Mouse (Mus musculus) layer of hippocampus, adult 18-20 months (tissue): Measurements from ENCODE around the gene Wdr24. TPM values are rescaled to one million over a fixed set of nuclear protein-coding genes. Genes with fewer than 3 reads are reported as not detected.

Experiments used
- DNase-seq, 2 experiments: peaks; one replicate each; pipeline ENCODE4 v3.0.0; 2022; ENCODE audit warnings: low spot score in 2 of 2
- long read RNA-seq: library from polyadenylated mRNA; stranded (forward); transcript quantifications from one replicate; pipeline ENCODE4 v2.0.0, GENCODE M21; 2021
- total RNA-seq, 2 experiments: library from RNA; stranded (reverse); gene quantifications; 2 replicates each; pipeline ENCODE4 v1.2.3; 2021

Wdr24 gene
- 10 to 100 TPM; 22.6 to 26.4 TPM for total RNA-seq
- long read RNA-seq, transcript Wdr24-201 (9 exons, 3,099 nt): major isoform, 18 of 30 reads
- long read RNA-seq, partial matches to known transcripts: 4 of 30 reads
- long read RNA-seq, other reads (novel, unspliced or antisense): 7 of 30 reads

GRCm38 (mm10) chr17:25823452-25823851, at the start of gene Wdr24:
Gene Wdr24, plus strand, starts transcription at chr17:25823627.
- DNase-seq: peak; percentile 75 to 91

GRCm38 (mm10) chr17:25775318-25776062, 47.9 kb upstream of the Wdr24 start:
- DNase-seq: no peak

DNA sequence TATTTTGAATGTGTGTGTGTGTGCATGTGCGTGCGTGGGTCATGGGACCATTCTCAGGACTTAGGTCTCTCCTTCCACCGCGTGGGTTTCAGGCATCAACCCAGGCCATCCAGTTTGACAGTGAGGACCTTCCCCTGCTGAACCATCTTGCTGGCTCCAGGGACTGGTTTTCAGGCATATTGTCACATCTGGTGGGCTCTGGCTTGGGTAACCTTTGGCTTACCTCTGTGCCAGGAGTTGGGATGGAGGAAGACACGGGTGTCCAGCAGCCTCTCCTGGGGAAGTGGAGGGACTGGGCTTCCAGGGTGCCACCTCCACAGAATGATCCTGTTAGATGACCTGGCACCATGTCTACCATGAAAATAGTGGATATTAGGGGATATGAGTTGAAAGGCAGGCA, 45.5 kb upstream of the Wdr24 start:
- DNase-seq: no peak

DNA sequence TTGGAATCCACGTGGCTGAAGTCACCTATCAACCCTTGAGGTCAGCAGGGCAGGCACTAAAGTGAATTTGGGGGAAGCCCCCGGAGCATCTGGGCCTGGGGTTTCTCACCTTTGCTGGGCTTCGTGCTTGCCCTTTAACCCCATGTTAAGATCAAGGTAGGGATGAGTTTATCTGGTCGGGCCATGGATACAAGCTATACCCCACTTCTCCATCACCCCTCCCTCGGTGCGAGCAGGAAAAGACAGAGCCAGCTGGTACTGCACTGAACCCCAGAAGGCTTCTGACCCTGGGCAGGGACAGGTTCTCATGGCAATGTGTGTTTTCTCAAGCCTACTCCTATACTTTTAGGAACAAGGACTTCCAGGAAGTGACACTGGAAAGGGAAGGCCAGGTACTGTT, 42.1 kb upstream of the Wdr24 start:
- no peak for DNase-seq

- DNase-seq: no peak
Observed at GRCm38 (mm10) chr17:25783086-25783485, 40.3 kb upstream of the Wdr24 start.

GRCm38 (mm10) chr17:25783861-25784574, 39.4 kb upstream of the Wdr24 start:
- DNase-seq: no peak

GRCm38 (mm10) chr17:25785281-25785745, 38.1 kb upstream of the Wdr24 start, which contains the start of gene Haghl:
Gene Haghl, minus strand, starts transcription at chr17:25785673.
- DNase-seq: peak; percentile 92 to 98

DNA sequence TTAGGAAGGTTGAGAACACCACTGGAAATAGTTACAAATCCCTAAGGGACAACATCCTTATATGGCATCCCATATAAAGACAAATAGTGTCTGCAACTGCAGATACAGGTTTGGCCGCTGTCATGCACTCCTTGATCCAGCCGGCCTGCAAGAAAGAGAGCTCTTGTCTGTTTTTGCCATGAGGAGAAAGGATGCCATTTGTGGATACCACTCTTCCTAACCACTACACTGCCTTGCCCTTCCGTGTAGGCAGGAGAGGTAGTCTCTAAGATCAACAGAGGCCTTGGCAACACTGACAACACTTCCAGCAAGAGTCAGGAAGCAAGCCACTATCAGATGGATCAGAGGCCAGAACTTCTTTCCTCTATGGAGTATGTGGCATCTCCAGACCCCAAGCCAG, 37.1 kb upstream of the Wdr24 start, which contains the start of gene Ccdc78:
TSS of gene Ccdc78 (plus strand) at position 301 of the 400 bp plus-strand sequence.
- DNase-seq: no peak

DNA sequence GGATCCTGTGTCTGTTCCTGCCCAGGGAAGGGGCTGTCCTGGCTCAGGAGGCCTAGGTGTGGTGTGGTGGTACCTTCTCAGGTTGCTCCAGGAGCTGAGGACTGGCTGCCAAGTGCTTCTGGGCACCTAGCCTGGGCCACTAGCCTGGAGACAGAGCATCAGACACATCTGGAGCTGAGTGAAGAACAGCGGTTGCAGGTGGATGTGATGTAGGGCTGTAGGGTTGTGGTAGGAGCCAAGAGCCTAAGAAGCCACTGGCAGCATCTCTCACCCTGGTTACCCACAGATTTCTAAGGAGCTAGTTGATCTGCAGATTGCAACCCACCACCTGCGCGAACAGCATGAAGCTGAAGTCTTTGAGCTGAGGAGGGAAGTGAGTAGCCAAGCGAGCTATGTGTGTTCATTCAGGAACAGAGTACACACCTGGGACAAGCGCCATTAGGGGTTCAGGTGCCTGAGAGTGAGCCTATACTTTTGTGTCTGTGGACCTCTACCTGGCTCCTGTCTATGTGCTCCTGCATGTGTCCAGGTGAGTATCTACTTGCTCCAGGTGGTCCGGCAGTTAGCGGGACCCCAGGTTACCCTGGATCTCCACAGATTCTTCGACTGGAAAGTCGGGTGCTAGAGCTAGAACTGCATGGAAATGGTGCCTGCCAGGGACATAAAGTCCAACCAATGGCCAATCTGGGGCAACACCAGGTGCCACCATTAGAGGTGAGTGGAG, 36.5 kb upstream of the Wdr24 start:
- DNase-seq: no peak

- no peak for DNase-seq
Observed at GRCm38 (mm10) chr17:25791320-25791842, 32.0 kb upstream of the Wdr24 start.

GRCm38 (mm10) chr17:25791843-25792527, 31.4 kb upstream of the Wdr24 start:
- DNase-seq: peak; percentile 72 to 83

GRCm38 (mm10) chr17:25792615-25793014, 30.8 kb upstream of the Wdr24 start, which contains the start of gene Fam173a:
Gene Fam173a, minus strand, starts transcription at chr17:25792901.
- DNase-seq: peak in 1 of 2 experiments; percentile 70

- no peak for DNase-seq
Observed at GRCm38 (mm10) chr17:25794197-25794596, 29.2 kb upstream of the Wdr24 start.

- DNase-seq: no peak
Observed at GRCm38 (mm10) chr17:25794998-25795397, 28.4 kb upstream of the Wdr24 start.

GRCm38 (mm10) chr17:25795609-25796092, 27.8 kb upstream of the Wdr24 start, which contains the start of gene AC134908.4:
Gene AC134908.4, minus strand, starts transcription at chr17:25795659.
- peak in 1 of 2 experiments; percentile 72 for DNase-seq

DNA sequence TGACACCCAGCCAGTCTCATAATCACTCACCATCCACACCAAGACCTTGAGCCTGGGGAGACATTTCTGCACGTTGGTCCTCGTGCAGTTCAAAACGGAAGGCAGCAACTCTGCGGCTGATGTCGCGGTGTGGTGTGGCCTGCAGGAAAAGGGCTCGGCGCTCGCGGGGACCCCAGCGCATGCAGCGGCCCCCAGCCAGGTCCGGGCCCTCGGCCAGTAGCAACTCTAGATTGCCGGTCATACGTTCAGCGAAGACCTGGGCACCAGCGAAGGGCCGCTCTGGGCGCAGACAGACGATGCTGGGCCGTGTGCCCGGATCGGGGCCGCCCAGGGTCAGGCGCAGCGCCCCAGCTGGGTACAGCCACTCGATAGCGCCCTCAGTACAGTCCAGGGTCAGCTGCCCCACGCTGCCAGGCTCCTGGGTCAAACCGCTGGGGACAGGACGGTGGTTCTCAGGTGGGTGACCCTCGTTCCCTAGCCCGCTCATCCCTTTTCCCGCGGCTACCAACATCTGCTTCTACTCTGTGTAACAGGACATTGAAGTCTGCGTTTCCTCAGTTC, 27.1 kb upstream of the Wdr24 start:
- DNase-seq: no peak

DNA sequence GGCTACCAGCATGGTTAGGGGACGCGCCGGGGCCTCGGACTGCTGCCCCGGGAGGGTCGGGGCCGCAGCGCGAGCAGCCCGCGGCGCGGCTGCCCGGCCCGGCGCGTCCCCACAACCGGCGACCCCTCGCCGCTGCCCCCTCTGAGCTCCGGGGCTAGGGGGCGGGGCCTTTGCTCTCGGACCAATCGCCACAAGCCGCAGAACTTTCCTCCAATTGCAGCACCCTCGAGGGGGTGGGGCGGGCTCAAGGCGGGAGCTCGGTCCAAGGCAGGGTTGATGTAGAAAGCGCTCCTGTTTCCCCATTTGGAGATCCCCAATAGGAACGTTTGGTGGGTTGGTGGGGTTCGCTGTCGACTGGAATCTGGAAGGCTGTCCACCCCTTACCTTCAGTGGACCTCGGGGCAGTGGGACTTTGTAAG, 26.5 kb upstream of the Wdr24 start, which contains the start of gene Metrn:
TSS of gene Metrn (minus strand) at position 186 of the 419 bp plus-strand sequence.
- DNase-seq: peak; percentile 67

- DNase-seq: peak in 1 of 2 experiments; percentile 87
Observed at GRCm38 (mm10) chr17:25801029-25801428, 22.4 kb upstream of the Wdr24 start.

- peak; percentile 90 to 92 for DNase-seq
Observed at GRCm38 (mm10) chr17:25802825-25803517, 20.5 kb upstream of the Wdr24 start.
